Mouse (Mus musculus): ENCODE measurements around the gene Olfr993. TPM values are rescaled to one million over a fixed set of nuclear protein-coding genes. Genes with fewer than 3 reads are reported as not detected.

Gene Olfr993
- not detected in 2 replicates for polyA plus RNA-seq (2012)

DNA sequence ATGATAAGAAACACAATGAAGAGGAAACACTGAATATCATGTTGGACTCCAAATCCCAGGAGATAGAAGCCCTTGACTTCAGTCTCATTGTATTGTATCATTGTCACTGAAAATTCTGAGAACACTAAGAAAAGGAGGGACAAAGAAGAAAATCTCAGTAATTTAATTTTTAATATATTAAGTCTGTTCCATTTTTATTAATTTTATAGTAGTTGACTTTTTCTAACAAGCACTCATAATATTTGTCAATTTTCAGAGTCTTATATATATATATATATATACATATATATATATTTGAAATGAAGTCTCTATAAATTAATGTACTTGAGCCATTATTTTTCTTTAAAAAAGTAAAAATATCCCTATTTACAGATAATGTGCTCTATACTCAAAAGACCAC, at the start of gene Olfr993:
Gene Olfr993, minus strand, starts transcription at position 101 of the 400 bp plus-strand sequence.

DNA sequence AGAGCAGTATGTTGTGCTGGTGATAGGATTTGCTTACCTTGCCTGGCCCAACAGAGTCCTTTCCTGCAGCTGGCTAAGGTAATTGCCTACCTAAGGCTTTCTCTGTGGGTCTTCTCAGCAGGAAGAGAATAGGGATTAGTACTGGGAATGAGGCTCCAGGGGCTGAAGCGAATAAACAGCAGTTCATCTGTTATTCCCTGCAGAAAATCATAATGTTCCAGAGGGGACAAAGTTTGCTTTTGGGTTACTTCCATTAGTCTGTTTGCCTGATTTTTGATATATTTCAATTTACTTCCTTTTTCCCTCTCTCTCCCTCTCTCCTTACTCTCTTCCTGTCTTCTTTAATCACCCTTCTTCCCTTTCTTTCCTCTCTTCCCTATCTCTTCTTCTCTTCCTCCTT, 28.9 kb upstream of the Olfr993 start, which contains the start of gene Olfr995:
Gene Olfr995, minus strand, starts transcription at position 101 of the 400 bp plus-strand sequence.

DNA sequence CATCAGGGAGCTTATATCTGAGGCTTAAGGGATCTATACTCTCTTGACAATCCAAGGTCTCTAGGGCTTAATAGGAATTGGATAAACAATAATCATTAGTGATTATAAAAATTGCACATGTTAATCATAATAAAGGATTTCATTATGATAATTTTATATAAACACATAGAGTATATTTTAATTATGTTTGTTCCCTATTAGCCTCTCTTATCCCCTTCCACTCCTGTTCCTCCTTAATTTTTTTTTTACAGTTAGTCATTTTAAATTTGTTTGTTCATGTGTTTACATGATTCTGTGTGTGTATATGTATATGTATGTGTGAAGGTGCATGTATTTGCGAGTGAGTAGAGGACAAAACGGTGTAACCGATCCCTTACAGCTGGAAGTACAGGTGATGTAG, 21.7 kb upstream of the Olfr993 start, which contains the start of gene Olfr994:
Gene Olfr994, minus strand, starts transcription at position 101 of the 400 bp plus-strand sequence.

DNA sequence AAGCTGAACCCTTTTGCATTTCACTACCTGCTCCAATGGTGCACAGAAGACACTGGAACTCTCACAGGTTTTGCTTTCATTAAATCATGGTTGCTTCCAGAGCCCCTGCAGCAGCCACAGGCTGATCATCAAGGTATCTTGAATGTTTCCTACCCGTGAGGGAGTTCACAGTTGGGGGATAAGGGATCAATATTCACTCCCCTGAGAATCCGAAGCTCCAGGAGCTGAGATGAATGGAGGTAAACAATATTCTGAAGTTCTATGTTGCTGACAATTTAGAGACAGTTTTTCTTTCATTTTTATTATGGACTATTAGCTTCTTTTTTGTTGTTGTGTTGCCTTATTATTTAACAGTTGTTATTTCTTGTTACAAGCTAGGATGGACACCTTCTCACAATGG, 5.3 kb downstream of the Olfr993 start, which contains the start of gene Olfr992:
Gene Olfr992, minus strand, starts transcription at position 101 of the 400 bp plus-strand sequence.

Other genes with a start within 250 kb of the Olfr993 start
- gene Lrrc55, start 217.7 kb downstream of the Olfr993 start, polyA plus RNA-seq (2012), result 0.02 TPM in 1 of 2 replicates, not detected in the other
- not detected in 2 replicates for gene Olfr987, start 75.6 kb downstream of the Olfr993 start, polyA plus RNA-seq (2012)
- gene Olfr988, start 51.6 kb downstream of the Olfr993 start, polyA plus RNA-seq (2012), result not detected in 2 replicates
- not detected in 2 replicates for gene Olfr992, start 5.4 kb downstream of the Olfr993 start, polyA plus RNA-seq (2012)
- not detected in 2 replicates for gene Olfr994, start 21.6 kb upstream of the Olfr993 start, polyA plus RNA-seq (2012)
- not detected in 2 replicates for gene Olfr995, start 28.8 kb upstream of the Olfr993 start, polyA plus RNA-seq (2012)
- not detected in 2 replicates for gene 4833423E24Rik, start 104.1 kb upstream of the Olfr993 start, polyA plus RNA-seq (2012)
- not detected in 2 replicates for gene Olfr996, start 164.3 kb upstream of the Olfr993 start, polyA plus RNA-seq (2012)
- 0.06 TPM in 1 of 2 replicates, not detected in the other for gene Olfr998, start 174.1 kb upstream of the Olfr993 start, polyA plus RNA-seq (2012)
- not detected in 2 replicates for gene Olfr1000, start 197.0 kb upstream of the Olfr993 start, polyA plus RNA-seq (2012)
- gene Olfr1002, start 235.8 kb upstream of the Olfr993 start, polyA plus RNA-seq (2012), result not detected in 2 replicates
- gene Olfr154, start 249.6 kb upstream of the Olfr993 start, polyA plus RNA-seq (2012), result not detected in 2 replicates